Mouse (Mus musculus) ES-E14 (cell line): Measurements from ENCODE around the gene Kank2. TPM values are rescaled to one million over a fixed set of nuclear protein-coding genes. Genes with fewer than 3 reads are reported as not detected.
A peak's percentile ranks its signal among the peaks of the same experiment; 100 is the strongest.

Experiments
- DNase-seq: peaks from one replicate; pipeline ENCODE4 v3.0.0-alpha.2; 2013; ENCODE audit warnings: low read depth, low spot score
- H3K27ac ChIP-seq: 2 replicates; pipeline ENCODE4 v1.5.1; 2012; ENCODE audit warnings: low read depth, mild to moderate bottlenecking, low read length, moderate library complexity, mixed read lengths; ENCODE audit not compliant: poor library complexity, insufficient read depth, severe bottlenecking
- H3K36me3 ChIP-seq: 2 replicates; pipeline ENCODE4 v1.6.1; 2012; ENCODE audit warnings: mild to moderate bottlenecking, low read length, moderate library complexity, mixed read lengths; ENCODE audit not compliant: control insufficient read depth, poor library complexity, insufficient read depth, severe bottlenecking
- H3K4me1 ChIP-seq, 2 experiments: fragments of 150-350 bp in 1 of 2; sonication (generic) in 1 of 2; 2 replicates each; pipeline ENCODE4 v1.6.1; 2012; ENCODE audit warnings: low read length in 2 of 2, mild to moderate bottlenecking in 1 of 2, mixed read lengths in 1 of 2; ENCODE audit not compliant: control insufficient read depth in 2 of 2, insufficient read depth in 2 of 2, poor library complexity in 1 of 2
- H3K4me3 ChIP-seq, 2 experiments: fragments of 150-350 bp in 1 of 2; sonication (generic) in 1 of 2; 2 replicates each; pipeline ENCODE4 v1.5.1; 2012; ENCODE audit warnings: low read length in 2 of 2, low read depth in 1 of 2, mild to moderate bottlenecking in 1 of 2, mixed read lengths in 1 of 2; ENCODE audit not compliant: insufficient read depth in 1 of 2, poor library complexity in 1 of 2, severe bottlenecking in 1 of 2
- H3K9ac ChIP-seq: 2 replicates; pipeline ENCODE4 v1.6.1; 2012; ENCODE audit warnings: low read depth, mild to moderate bottlenecking, low read length, mixed read lengths; ENCODE audit not compliant: poor library complexity, insufficient read depth, severe bottlenecking
- H3K9me3 ChIP-seq: fragments of 150-350 bp; sonication (generic); 2 replicates; pipeline ENCODE4 v1.6.1; 2012; ENCODE audit warnings: low read depth, mild to moderate bottlenecking, low read length; ENCODE audit not compliant: control insufficient read depth, insufficient read depth
- CHD2 ChIP-seq: IDR thresholded peaks from 2 replicates; pipeline ENCODE4 v1.6.1; 2014; ENCODE audit warnings: mild to moderate bottlenecking, low read depth, low read length, inconsistent platforms
- HCFC1 ChIP-seq: IDR thresholded peaks from 2 replicates; pipeline ENCODE4 v1.6.1; 2012; ENCODE audit warnings: low read length, inconsistent platforms, borderline replicate concordance; ENCODE audit not compliant: insufficient read depth
- MAFK ChIP-seq: IDR thresholded peaks from 2 replicates; pipeline ENCODE4 v1.6.1; 2014; ENCODE audit warnings: mild to moderate bottlenecking, low read depth, low read length, inconsistent platforms; ENCODE audit not compliant: insufficient read depth
- ZC3H11A ChIP-seq: IDR thresholded peaks from 2 replicates; pipeline ENCODE4 v1.6.1; 2012; ENCODE audit warnings: low read depth, mild to moderate bottlenecking, inconsistent platforms, low read length, borderline replicate concordance
- ZNF384 ChIP-seq: IDR thresholded peaks from 2 replicates; pipeline ENCODE4 v1.6.1; 2012; ENCODE audit warnings: low read depth, low read length, inconsistent platforms
- in situ Hi-C, 2 experiments: fragments of 600-800 bp; cut with MboI; formaldehyde crosslinking; loops; one replicate each; pipeline ENCODE4 v1.15.1; 2025; ENCODE audit warnings: low sequenced_read_pairs in 2 of 2, inconsistent platforms in 1 of 2; ENCODE audit not compliant: unreplicated experiment in 2 of 2
- total RNA-seq: library from RNA; depleted of rRNA; stranded (reverse); fragments of 300-350 nt; gene quantifications from 2 replicates; pipeline ENCODE4 v1.2.3, GENCODE M21; 2012

Kank2 gene
- total RNA-seq, 1 experiment, result 32.6 TPM

- no peak for DNase-seq
- Histone ChIP-seq H3K4me1 (peaks cover 0 to 12% of the 10 kb centered on the region in 2 experiments; a peak in 2 of 4 replicates), H3K36me3 (peaks cover 38% of the 10 kb centered on the region), H3K9ac (no peak overlapping the region), H3K4me3 (no peak overlapping the region), H3K9me3 (no peaks in the 10 kb centered on the region), H3K27ac (no peak overlapping the region)
- TF ChIP-seq HCFC1, result no peak
- TF ChIP-seq CHD2, result no peak
- no peak for TF ChIP-seq MAFK
- no peak for TF ChIP-seq ZNF384
- no peak for TF ChIP-seq ZC3H11A
- in situ Hi-C loops, result no loop called here
Measured at GRCm38 (mm10) chr9:21806363-21806762, 7.8 kb upstream of the Kank2 start.

DNA sequence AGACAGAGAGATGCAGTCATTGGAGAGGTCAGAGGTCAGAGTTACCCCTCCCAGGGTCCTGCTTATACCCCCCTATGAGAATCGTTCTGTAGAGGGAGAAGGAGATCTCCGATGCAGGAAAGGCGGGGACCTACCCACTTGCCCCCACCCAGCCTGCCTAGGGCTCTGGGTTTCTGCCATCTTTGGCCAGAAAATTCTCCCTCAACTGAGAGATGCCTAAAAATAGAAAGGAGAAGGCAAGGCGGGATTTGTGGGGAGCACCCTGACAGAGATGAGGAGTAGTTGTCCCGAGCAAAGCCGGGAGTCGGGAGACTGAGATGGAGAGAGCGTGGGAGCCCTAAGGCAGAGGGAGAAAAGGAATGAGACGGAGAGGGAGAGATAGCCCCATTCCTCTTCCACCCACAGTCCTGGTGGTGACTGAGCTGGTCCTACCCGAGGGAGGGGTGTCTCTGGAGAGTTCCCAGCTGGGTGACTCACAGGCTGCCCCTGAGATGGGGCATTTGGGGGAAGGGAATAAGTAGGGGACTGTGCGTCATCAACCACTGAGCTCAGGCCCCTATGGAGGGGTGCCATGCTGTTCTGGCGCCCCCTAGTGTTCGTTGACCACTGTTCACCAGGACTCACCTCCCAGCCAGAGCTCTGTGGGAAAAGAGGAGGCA is 5.6 kb upstream of the Kank2 start:
- Histone ChIP-seq H3K9me3 (no peaks in the 10 kb centered on the region), H3K36me3 (peaks cover 38% of the 10 kb centered on the region), H3K4me3 (no peak overlapping the region), H3K9ac (peak overlapping the region; percentile 36; the same call in 1 of the 2 replicates), H3K27ac (no peak overlapping the region), H3K4me1 (peaks cover 8 to 10% of the 10 kb centered on the region in 2 experiments; a peak in 3 of 4 replicates)
- TF ChIP-seq MAFK (no peak), ZC3H11A (peak; percentile 32; the same call in 1 of the 2 replicates), HCFC1 (no peak)
- DNase-seq, result peak; percentile 76
- in situ Hi-C loops, result no loop called here

GRCm38 (mm10) chr9:21801591-21801990 is 3.0 kb upstream of the Kank2 start:
- Histone ChIP-seq H3K9me3 (no peaks in the 10 kb centered on the region), H3K4me3 (no peak overlapping the region), H3K27ac (no peak overlapping the region), H3K9ac (no peak overlapping the region), H3K36me3 (peaks cover 32% of the 10 kb centered on the region), H3K4me1 (peaks cover 10 to 12% of the 10 kb centered on the region in 2 experiments; a peak in 3 of 4 replicates)
- no peak for TF ChIP-seq MAFK
- no peak for TF ChIP-seq ZNF384
- no peak for TF ChIP-seq CHD2
- no peak for TF ChIP-seq HCFC1
- TF ChIP-seq ZC3H11A, result no peak
- DNase-seq, result no peak
- in situ Hi-C loops, result no loop called here

- no peak overlapping the region for H3K9ac ChIP-seq
- in situ Hi-C loops, result no loop called here
- no peak overlapping the region for H3K4me3 ChIP-seq
- no peaks in the 10 kb centered on the region for H3K9me3 ChIP-seq
- peaks cover 12 to 15% of the 10 kb centered on the region in 2 experiments; a peak in 3 of 4 replicates for H3K4me1 ChIP-seq
- DNase-seq, result no peak
- TF ChIP-seq HCFC1 (no peak), ZNF384 (no peak), MAFK (no peak), CHD2 (no peak), ZC3H11A (no peak)
- H3K36me3 ChIP-seq, result peaks cover 32% of the 10 kb centered on the region
- no peak overlapping the region for H3K27ac ChIP-seq
Measured at GRCm38 (mm10) chr9:21801121-21801520, 2.6 kb upstream of the Kank2 start.
